Mouse (Mus musculus): ENCODE results near the gene Adamts18.
"Not testable (repeated sequence)": the region's sequence is repeated elsewhere in the genome, so short reads cannot be mapped to it uniquely, and the experiment has no call there.

DNA sequence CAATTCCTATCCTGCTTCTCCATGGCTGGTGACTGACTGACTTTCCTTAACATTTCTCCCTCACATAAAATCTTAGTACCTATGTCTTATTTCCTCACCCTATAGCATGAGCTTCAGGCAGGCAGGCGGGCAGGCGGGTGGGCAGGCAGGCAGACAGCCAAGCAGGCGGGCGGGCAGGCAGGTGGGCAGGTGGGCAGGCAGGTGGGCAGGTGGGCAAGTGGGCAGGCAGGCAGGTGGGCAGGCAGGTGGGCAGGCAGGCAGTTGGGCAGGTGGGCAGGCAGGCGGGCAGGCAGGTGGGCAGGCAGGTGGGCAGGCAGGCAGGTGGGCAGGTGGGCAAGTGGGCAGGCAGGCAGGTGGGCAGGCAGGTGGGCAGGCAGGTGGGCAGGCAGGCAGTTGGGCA, 48.0 kb downstream of the Adamts18 start:
- not testable (repeated sequence) for TF ChIP-seq CTCF (IDR thresholded peaks at IDR 0.05; ENCODE audit: control insufficient read depth, insufficient read depth, insufficient read length); FOSL1 (IDR thresholded peaks at IDR 0.05; ENCODE audit: insufficient read depth, low read length, poor library complexity, severe bottlenecking); USF1 (IDR thresholded peaks at IDR 0.05; ENCODE audit: low read depth)
